ENCODE assay signal across 27 mouse cellular contexts in the genomic region with DNA sequence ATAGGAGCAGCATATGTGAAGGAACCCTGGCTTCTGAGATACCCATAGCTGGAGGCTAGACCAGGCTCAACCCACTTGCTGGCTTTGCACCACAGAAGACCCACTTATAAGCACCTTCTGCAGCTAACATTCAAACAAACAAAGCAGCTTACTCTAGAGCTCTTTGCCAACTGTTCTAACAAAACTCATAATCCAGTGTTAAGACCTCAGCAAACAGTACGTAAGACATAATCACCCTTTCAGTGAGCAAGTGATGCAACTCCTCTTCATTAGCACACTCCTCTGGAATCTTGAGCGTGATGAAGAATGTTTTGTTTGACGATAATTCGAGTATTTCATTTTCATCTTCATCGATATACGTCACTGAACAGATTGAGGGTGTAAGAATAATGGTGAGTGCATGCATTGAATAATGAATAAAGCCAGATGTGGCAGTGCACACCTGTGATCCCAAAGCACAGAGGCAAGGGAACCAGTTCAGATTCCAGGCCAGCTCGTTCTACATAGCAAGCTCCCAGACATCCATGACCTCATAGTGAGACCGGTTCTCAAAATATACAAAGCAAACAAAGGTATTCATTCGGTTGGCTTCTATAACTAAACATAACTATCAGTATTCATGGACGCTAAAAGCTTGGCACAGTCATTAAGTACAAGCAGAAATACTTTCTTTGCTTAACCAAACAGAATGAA. TPM values are rescaled to one million over a fixed set of nuclear protein-coding genes. Genes with fewer than 3 reads are reported as not detected.
"Had no signal": no experiment of that assay in that cellular context is flagged by ENCODE, and none has a peak within 500 bp of the region (broad histone marks: within the 10 kb centered on the region; RNA-seq: fewer than 3 reads in every experiment).

No protein-coding gene starts in this region.

- H3K27me3 ChIP-seq: limb, embryonic 15.5 days; midbrain, embryonic 12.5 days; midbrain, embryonic 15.5 days; neural tube, embryonic 13.5 days had no signal

- H3K36me3 ChIP-seq: limb, embryonic 15.5 days; midbrain, embryonic 12.5 days; midbrain, embryonic 15.5 days; neural tube, embryonic 13.5 days had no signal

- ATAC-seq: intestine, embryonic 16.5 days; midbrain, embryonic 15.5 days had no signal

- H3K27ac ChIP-seq: layer of hippocampus, adult 2 months; limb, embryonic 15.5 days; liver, embryonic 14.5 days; macrophage; midbrain, embryonic 12.5 days; midbrain, embryonic 15.5 days; neural tube, embryonic 13.5 days had no signal

- H3K9ac ChIP-seq: limb, embryonic 15.5 days; liver, embryonic 14.5 days; liver, postnatal 0 days; midbrain, embryonic 12.5 days; midbrain, embryonic 15.5 days; neural tube, embryonic 13.5 days had no signal

- H3K9me3 ChIP-seq: limb, embryonic 15.5 days; midbrain, embryonic 12.5 days; midbrain, embryonic 15.5 days; neural tube, embryonic 13.5 days had no signal

- H3K4me1 ChIP-seq: midbrain, embryonic 12.5 days; midbrain, embryonic 15.5 days; neural tube, embryonic 13.5 days had no signal

- H3K4me3 ChIP-seq: layer of hippocampus, adult 2 months; limb, embryonic 15.5 days; midbrain, embryonic 12.5 days; midbrain, embryonic 15.5 days; myocyte; neural tube, embryonic 13.5 days had no signal

- DNase-seq: kidney, adult 18-20 months; kidney, adult 9 months; kidney, postnatal 14 days; layer of hippocampus, adult 9-11 months; liver, postnatal 0 days; lung, postnatal 10 days; retina, postnatal 1 day; right cerebral cortex, postnatal 25 days; spleen, adult 18-20 months; thymus, adult 18-20 months; thymus, postnatal 36 days had no signal

- H3K4me2 ChIP-seq: limb, embryonic 15.5 days; liver, embryonic 11.5 days; midbrain, embryonic 12.5 days; midbrain, embryonic 15.5 days; neural tube, embryonic 13.5 days had no signal

RNA-seq across cellular contexts. Expression of a gene that starts 13.7 kb away (rescaled TPM):
- total RNA-seq: neutrophil, adult 5-6 weeks had no signal
- polyA plus RNA-seq: macrophage; midbrain, embryonic 15.5 days; myocyte; neural tube, embryonic 13.5 days; testis, adult 2 months had no signal

RNA-seq across cellular contexts. Expression of a gene that starts 30.0 kb away (rescaled TPM):
- total RNA-seq: layer of hippocampus, adult 2 months; layer of hippocampus, postnatal 25 days; left cerebral cortex, adult 18-20 months; left cerebral cortex, postnatal 25 days; megakaryocyte, adult 5-6 weeks had no signal
- polyA plus RNA-seq: midbrain, embryonic 15.5 days; myocyte had no signal

RNA-seq across cellular contexts. Expression of a gene that starts 53.2 kb away (rescaled TPM):
- polyA plus RNA-seq: macrophage, myocyte had no signal
